Mouse (Mus musculus) cortical plate, adult 2 months (tissue): ENCODE data around the gene Tmem120b. TPM values are rescaled to one million over a fixed set of nuclear protein-coding genes. Genes with fewer than 3 reads are reported as not detected.

ENCODE experiments used
- H3K27ac ChIP-seq: fragments of 200-500 bp; 2 replicates; pipeline ENCODE4 v1.5.1; 2012; ENCODE audit warnings: low read length, control low read depth, inconsistent platforms; ENCODE audit not compliant: insufficient read depth
- H3K4me1 ChIP-seq: fragments of 200-500 bp; 2 replicates; pipeline ENCODE4 v1.6.1; 2011; ENCODE audit warnings: low read length; ENCODE audit not compliant: control insufficient read depth, insufficient read depth
- H3K4me3 ChIP-seq: fragments of 200-500 bp; 2 replicates; pipeline ENCODE4 v1.5.1; 2011; ENCODE audit warnings: mild to moderate bottlenecking, low read length, control low read depth; ENCODE audit not compliant: insufficient read depth
- CTCF ChIP-seq: fragments of 200-500 bp; IDR thresholded peaks from 2 replicates; pipeline ENCODE4 v1.5.1; 2011; ENCODE audit warnings: mild to moderate bottlenecking, control low read depth, low read length; ENCODE audit not compliant: insufficient read depth; ENCODE audit errors: extremely low read depth
- POLR2A ChIP-seq: fragments of 200-500 bp; IDR thresholded peaks from 2 replicates; pipeline ENCODE4 v1.6.1; 2011; ENCODE audit warnings: mild to moderate bottlenecking, low read length, control low read depth; ENCODE audit not compliant: insufficient read depth; ENCODE audit errors: extremely low read depth
- polyA plus RNA-seq: library from polyadenylated mRNA; depleted of rRNA; stranded (reverse); fragments of >200 nt; gene quantifications from 2 replicates; pipeline ENCODE4 v1.2.3, GENCODE M21; 2012

Tmem120b gene
- polyA plus RNA-seq, 1 experiment = 10.7 TPM

GRCm38 (mm10) chr5:123033646-123034160, 34.5 kb upstream of the Tmem120b start:
- Histone ChIP-seq H3K27ac (no peak overlapping the region), H3K4me1 (no peaks in the 10 kb centered on the region), H3K4me3 (no peak overlapping the region)
- TF ChIP-seq POLR2A (no peak), CTCF (no peak)

- Histone ChIP-seq H3K4me1 (no peaks in the 10 kb centered on the region), H3K4me3 (no peak overlapping the region), H3K27ac (no peak overlapping the region)
- no peak for TF ChIP-seq CTCF
- no peak for TF ChIP-seq POLR2A
Measured at GRCm38 (mm10) chr5:123035089-123035488, 33.1 kb upstream of the Tmem120b start.

GRCm38 (mm10) chr5:123035564-123035963, 32.7 kb upstream of the Tmem120b start:
- Histone ChIP-seq H3K27ac (no peak overlapping the region), H3K4me3 (no peak overlapping the region), H3K4me1 (no peaks in the 10 kb centered on the region)
- no peak for TF ChIP-seq CTCF
- TF ChIP-seq POLR2A = no peak

- no peak overlapping the region for H3K27ac ChIP-seq
- no peaks in the 10 kb centered on the region for H3K4me1 ChIP-seq
- no peak for TF ChIP-seq POLR2A
- TF ChIP-seq CTCF = no peak
- no peak overlapping the region for H3K4me3 ChIP-seq
Measured at GRCm38 (mm10) chr5:123038115-123038514, 30.1 kb upstream of the Tmem120b start.

- H3K4me1 ChIP-seq = no peaks in the 10 kb centered on the region
- no peak overlapping the region for H3K27ac ChIP-seq
- no peak for TF ChIP-seq CTCF
- TF ChIP-seq POLR2A = no peak
- H3K4me3 ChIP-seq = peak overlapping the region; percentile 12; the same call in 1 of the 2 replicates
Measured at GRCm38 (mm10) chr5:123039120-123039752, 29.0 kb upstream of the Tmem120b start.

- no peak for TF ChIP-seq CTCF
- TF ChIP-seq POLR2A = no peak
Measured at GRCm38 (mm10) chr5:123040796-123041195, 27.4 kb upstream of the Tmem120b start.

GRCm38 (mm10) chr5:123043856-123044255, 24.4 kb upstream of the Tmem120b start:
- H3K4me1 ChIP-seq = no peaks in the 10 kb centered on the region
- TF ChIP-seq CTCF (peak; percentile 28; the same call in 1 of the 2 replicates), POLR2A (no peak)
- no peak overlapping the region for H3K27ac ChIP-seq
- no peak overlapping the region for H3K4me3 ChIP-seq

More at GRCm38 (mm10) chr5:123040796-123041195, 27.4 kb upstream of the Tmem120b start:
- no peak overlapping the region for H3K4me3 ChIP-seq
- H3K27ac ChIP-seq = no peak overlapping the region
- H3K4me1 ChIP-seq = no peaks in the 10 kb centered on the region

GRCm38 (mm10) chr5:123045561-123046295, 22.5 kb upstream of the Tmem120b start:
- Histone ChIP-seq H3K4me1 (no peaks in the 10 kb centered on the region), H3K4me3 (no peak overlapping the region), H3K27ac (no peak overlapping the region)
- TF ChIP-seq POLR2A (no peak), CTCF (peak; percentile 65)

GRCm38 (mm10) chr5:123046916-123047315, 21.3 kb upstream of the Tmem120b start, which contains the start of gene Morn3:
Gene Morn3, minus strand, starts transcription at chr5:123047016.
- TF ChIP-seq CTCF (no peak), POLR2A (no peak)
- Histone ChIP-seq H3K27ac (no peak within 1 kb of the TSS), H3K4me3 (no peak within 1 kb of the TSS), H3K4me1 (no peaks in the 10 kb centered on the region)

GRCm38 (mm10) chr5:123049271-123049670, 18.9 kb upstream of the Tmem120b start:
- no peaks in the 10 kb centered on the region for H3K4me1 ChIP-seq
- no peak overlapping the region for H3K27ac ChIP-seq
- TF ChIP-seq CTCF = no peak
- TF ChIP-seq POLR2A = no peak
- no peak overlapping the region for H3K4me3 ChIP-seq

GRCm38 (mm10) chr5:123050918-123051317, 17.3 kb upstream of the Tmem120b start:
- TF ChIP-seq POLR2A = no peak
- no peaks in the 10 kb centered on the region for H3K4me1 ChIP-seq
- H3K4me3 ChIP-seq = no peak overlapping the region
- no peak overlapping the region for H3K27ac ChIP-seq
